Mouse (Mus musculus): ENCODE measurements at regions not wholly inside any gene's neighbourhood (a gene's known extent, or its start where the extent isn't known, plus 50 kb on each side); places are given as distances from the start of the nearest gene placed in this dataset.

DNA sequence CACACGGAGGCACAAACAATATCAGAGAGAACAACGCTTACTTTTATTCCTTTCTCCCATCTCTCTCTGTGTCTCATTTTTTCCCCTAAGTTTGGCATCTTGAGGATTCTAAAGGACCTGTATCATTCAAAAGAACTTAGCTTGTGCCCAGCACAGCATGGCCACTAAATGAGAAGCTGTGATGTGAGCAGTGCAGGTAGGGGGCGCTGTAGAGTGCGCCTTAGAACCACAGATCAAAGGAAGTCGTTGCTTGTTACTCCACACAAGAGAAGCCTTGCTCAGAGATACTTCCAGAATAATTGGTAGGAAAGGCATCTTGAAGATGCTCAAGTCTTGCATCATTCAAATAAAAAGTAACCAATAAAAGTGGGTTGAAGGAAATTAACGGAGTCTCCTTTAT, 90.4 kb upstream of the Col1a2 start:
- TF ChIP-seq GATA1 (IDR thresholded peaks at IDR 0.05; ENCODE audit: borderline replicate concordance, low read length) = no peak
- peak; percentile 51 for TF ChIP-seq CTCF (IDR thresholded peaks at IDR 0.05; ENCODE audit: low read depth, low read length)
- no peak for TF ChIP-seq TAL1 (conservative IDR thresholded peaks at IDR 0.05; ENCODE audit: low read depth, low read length)
- TF ChIP-seq POLR2AphosphoS5 (IDR thresholded peaks at IDR 0.05; ENCODE audit: insufficient replicate concordance, low read depth, low read length) = no peak
- no peak overlapping the region for H3K4me3 ChIP-seq (ENCODE audit: low read depth, low read length)
- no peak for ATAC-seq (ENCODE audit: extremely low read depth, insufficient number of reproducible peaks, low FRiP score, poor library complexity, severe bottlenecking)
- DNase-seq (ENCODE audit: low spot score) = no peak
- no peaks in the 10 kb centered on the region; the same call in 1 of the 2 replicates for H3K27me3 ChIP-seq (ENCODE audit: insufficient read depth, low read length)
- no peaks in the 10 kb centered on the region for H3K36me3 ChIP-seq (replicated peaks)
- H3K9me3 ChIP-seq (replicated peaks) = no peaks in the 10 kb centered on the region
- H3K4me1 ChIP-seq (ENCODE audit: insufficient read depth, low read depth, low read length) = no peaks in the 10 kb centered on the region

DNA sequence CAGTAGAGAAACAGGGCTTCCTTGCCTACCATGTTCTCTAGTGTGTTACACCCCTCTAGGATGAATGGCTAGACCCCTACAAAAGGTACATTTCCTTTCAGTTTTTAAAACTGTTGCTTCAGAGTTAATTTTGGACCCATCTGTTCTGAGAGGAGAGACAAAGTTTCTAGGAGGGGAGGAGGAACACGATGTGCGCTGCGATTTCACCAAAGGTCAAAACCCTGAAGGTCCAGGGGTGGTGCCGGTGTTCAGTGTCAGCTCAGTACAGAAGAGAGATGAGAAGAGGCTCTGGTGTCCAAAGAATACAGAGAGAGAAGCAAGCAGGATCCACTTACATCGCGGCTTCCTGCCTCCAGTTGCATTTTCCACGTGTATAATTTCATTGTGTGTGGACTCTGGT, 89.4 kb upstream of the Col1a2 start:
- Histone ChIP-seq H3K4me3 (ENCODE audit: low read depth, low read length) (no peak overlapping the region), H3K9me3 (replicated peaks) (no peaks in the 10 kb centered on the region), H3K4me1 (ENCODE audit: insufficient read depth, low read depth, low read length) (no peaks in the 10 kb centered on the region), H3K27me3 (ENCODE audit: insufficient read depth, low read length) (no peaks in the 10 kb centered on the region; the same call in 1 of the 2 replicates), H3K36me3 (replicated peaks) (no peaks in the 10 kb centered on the region)
- ATAC-seq (ENCODE audit: extremely low read depth, insufficient number of reproducible peaks, low FRiP score, poor library complexity, severe bottlenecking) = no peak
- DNase-seq (ENCODE audit: low spot score) = no peak
- TF ChIP-seq TAL1 (conservative IDR thresholded peaks at IDR 0.05; ENCODE audit: low read depth, low read length) = no peak
- TF ChIP-seq GATA2 (IDR thresholded peaks at IDR 0.05; ENCODE audit: borderline replicate concordance, low read depth, low read length) = no peak
- TF ChIP-seq GATA1 (IDR thresholded peaks at IDR 0.05; ENCODE audit: borderline replicate concordance, low read length) = no peak
- TF ChIP-seq CTCF (IDR thresholded peaks at IDR 0.05; ENCODE audit: low read depth, low read length) = no peak

DNA sequence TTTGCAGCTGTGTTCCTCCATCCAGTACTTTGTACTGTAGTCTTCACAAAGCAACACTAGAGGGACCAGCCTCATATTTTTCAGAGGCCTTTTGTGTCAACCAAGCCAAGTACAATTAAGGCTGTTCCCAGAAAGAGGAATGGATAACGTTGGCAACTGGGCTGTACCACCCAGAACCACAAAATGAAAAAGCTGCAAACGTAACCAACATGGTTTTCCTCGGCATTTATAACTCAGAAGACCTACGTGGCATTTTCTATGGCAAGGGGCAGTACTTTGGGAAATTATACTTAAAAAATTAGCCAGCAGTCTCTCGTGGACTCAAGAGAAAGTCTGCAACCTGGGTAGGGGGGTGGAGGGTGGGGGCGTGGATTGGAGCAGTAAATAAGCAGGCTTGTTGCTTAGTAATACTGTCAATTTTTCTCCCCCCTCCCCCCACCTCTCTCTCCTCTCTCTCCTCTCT, 87.3 kb upstream of the Col1a2 start:
- DNase-seq (ENCODE audit: low spot score) (no peak), ATAC-seq (ENCODE audit: extremely low read depth, insufficient number of reproducible peaks, low FRiP score, poor library complexity, severe bottlenecking) (no peak)
- Histone ChIP-seq H3K36me3 (replicated peaks) (no peaks in the 10 kb centered on the region), H3K4me3 (ENCODE audit: low read depth, low read length) (no peak overlapping the region), H3K27me3 (ENCODE audit: insufficient read depth, low read length) (no peaks in the 10 kb centered on the region; the same call in 1 of the 2 replicates), H3K4me1 (ENCODE audit: insufficient read depth, low read depth, low read length) (no peaks in the 10 kb centered on the region), H3K9me3 (replicated peaks) (no peaks in the 10 kb centered on the region)
- TF ChIP-seq TAL1 (conservative IDR thresholded peaks at IDR 0.05; ENCODE audit: low read depth, low read length) = no peak
- TF ChIP-seq CTCF (IDR thresholded peaks at IDR 0.05; ENCODE audit: low read depth, low read length) = no peak
- no peak for TF ChIP-seq POLR2AphosphoS5 (IDR thresholded peaks at IDR 0.05; ENCODE audit: insufficient replicate concordance, low read depth, low read length)
- no peak for TF ChIP-seq GATA2 (IDR thresholded peaks at IDR 0.05; ENCODE audit: borderline replicate concordance, low read depth, low read length)
- no peak for TF ChIP-seq GATA1 (IDR thresholded peaks at IDR 0.05; ENCODE audit: borderline replicate concordance, low read length)

DNA sequence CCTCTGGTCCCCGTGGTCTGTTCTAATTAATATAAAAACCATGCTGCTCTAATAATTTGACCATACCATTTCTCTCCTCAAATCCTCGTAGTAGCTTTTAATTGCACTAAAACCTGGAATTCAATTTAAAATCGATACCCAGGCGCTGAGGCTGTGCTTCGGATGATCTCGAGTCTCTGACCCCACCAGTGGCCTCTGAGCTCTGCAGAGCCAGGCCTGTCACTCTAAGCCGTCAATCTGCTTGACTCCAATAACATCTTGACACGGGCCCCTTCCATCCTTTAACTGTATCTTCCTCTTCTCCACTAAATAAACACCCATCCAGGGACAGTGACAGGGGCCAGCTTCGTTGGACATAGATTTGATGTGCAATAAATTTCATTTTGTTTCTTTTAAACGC, 86.2 kb upstream of the Col1a2 start:
- H3K36me3 ChIP-seq (replicated peaks) = no peaks in the 10 kb centered on the region
- DNase-seq (ENCODE audit: low spot score) (no peak), ATAC-seq (ENCODE audit: extremely low read depth, insufficient number of reproducible peaks, low FRiP score, poor library complexity, severe bottlenecking) (no peak)
- no peaks in the 10 kb centered on the region for H3K9me3 ChIP-seq (replicated peaks)
- H3K4me1 ChIP-seq (ENCODE audit: insufficient read depth, low read depth, low read length) = no peaks in the 10 kb centered on the region
- no peaks in the 10 kb centered on the region; the same call in 1 of the 2 replicates for H3K27me3 ChIP-seq (ENCODE audit: insufficient read depth, low read length)
- TF ChIP-seq TAL1 (conservative IDR thresholded peaks at IDR 0.05; ENCODE audit: low read depth, low read length) (no peak), CTCF (IDR thresholded peaks at IDR 0.05; ENCODE audit: low read depth, low read length) (no peak), GATA2 (IDR thresholded peaks at IDR 0.05; ENCODE audit: borderline replicate concordance, low read depth, low read length) (no peak), GATA1 (IDR thresholded peaks at IDR 0.05; ENCODE audit: borderline replicate concordance, low read length) (no peak), POLR2AphosphoS5 (IDR thresholded peaks at IDR 0.05; ENCODE audit: insufficient replicate concordance, low read depth, low read length) (no peak)
- H3K4me3 ChIP-seq (ENCODE audit: low read depth, low read length) = no peak overlapping the region

DNA sequence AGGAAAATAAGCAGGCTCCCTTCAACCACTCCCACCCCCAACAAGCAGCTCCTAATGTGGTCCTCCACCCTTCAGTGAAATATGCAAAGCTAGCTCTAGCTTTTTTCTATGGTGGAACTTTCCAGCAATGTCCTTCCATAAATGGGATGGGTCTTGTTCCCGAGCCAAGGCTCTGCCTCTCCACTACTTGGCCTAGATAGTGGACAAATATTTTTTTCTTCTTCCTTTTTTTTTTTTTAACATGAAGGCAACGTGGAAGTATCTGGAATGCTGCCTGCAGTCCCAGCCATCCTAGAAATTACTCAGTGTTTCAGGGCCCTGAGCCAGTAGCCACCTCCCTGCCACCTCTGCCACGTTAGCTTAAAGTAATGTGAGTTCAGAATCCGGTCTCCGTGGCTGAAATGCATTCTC, 85.7 kb upstream of the Col1a2 start:
- DNase-seq (ENCODE audit: low spot score) = no peak

DNA sequence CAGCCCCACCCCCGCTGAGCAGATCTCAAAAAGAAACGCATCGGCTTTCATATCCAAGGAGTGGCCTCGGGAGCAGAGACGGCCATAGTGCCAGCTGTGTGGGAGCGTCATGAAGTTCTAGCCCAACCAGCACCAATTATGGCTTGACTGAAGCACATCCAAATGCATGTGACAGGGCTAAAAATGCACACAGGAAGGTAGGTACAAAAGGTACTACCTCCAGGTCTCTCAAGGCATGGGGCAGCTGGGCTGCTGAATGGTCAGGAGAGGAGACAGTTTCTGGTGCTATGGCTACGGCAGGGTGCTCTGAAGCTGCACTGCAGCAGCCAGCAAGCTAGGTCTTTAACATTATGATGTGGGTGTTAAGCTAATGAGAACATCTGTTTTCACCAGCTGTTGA, 83.1 kb upstream of the Col1a2 start:
- no peaks in the 10 kb centered on the region for H3K36me3 ChIP-seq (replicated peaks)
- no peak overlapping the region for H3K4me3 ChIP-seq (ENCODE audit: low read depth, low read length)
- no peaks in the 10 kb centered on the region for H3K9me3 ChIP-seq (replicated peaks)
- no peak for ATAC-seq (ENCODE audit: extremely low read depth, insufficient number of reproducible peaks, low FRiP score, poor library complexity, severe bottlenecking)
- no peaks in the 10 kb centered on the region for H3K4me1 ChIP-seq (ENCODE audit: insufficient read depth, low read depth, low read length)
- no peak for TF ChIP-seq TAL1 (conservative IDR thresholded peaks at IDR 0.05; ENCODE audit: low read depth, low read length)
- TF ChIP-seq POLR2AphosphoS5 (IDR thresholded peaks at IDR 0.05; ENCODE audit: insufficient replicate concordance, low read depth, low read length) = no peak
- no peak for TF ChIP-seq CTCF (IDR thresholded peaks at IDR 0.05; ENCODE audit: low read depth, low read length)
- TF ChIP-seq GATA2 (IDR thresholded peaks at IDR 0.05; ENCODE audit: borderline replicate concordance, low read depth, low read length) = no peak
- DNase-seq (ENCODE audit: low spot score) = no peak
- H3K27me3 ChIP-seq (ENCODE audit: insufficient read depth, low read length) = no peaks in the 10 kb centered on the region

More for the DNA sequence above, 85.7 kb upstream of the Col1a2 start:
- H3K9me3 ChIP-seq (replicated peaks) = no peaks in the 10 kb centered on the region
- TF ChIP-seq CTCF (IDR thresholded peaks at IDR 0.05; ENCODE audit: low read depth, low read length) = no peak
- TF ChIP-seq TAL1 (conservative IDR thresholded peaks at IDR 0.05; ENCODE audit: low read depth, low read length) = no peak
- TF ChIP-seq POLR2AphosphoS5 (IDR thresholded peaks at IDR 0.05; ENCODE audit: insufficient replicate concordance, low read depth, low read length) = no peak
- no peak for TF ChIP-seq GATA2 (IDR thresholded peaks at IDR 0.05; ENCODE audit: borderline replicate concordance, low read depth, low read length)
- H3K27me3 ChIP-seq (ENCODE audit: insufficient read depth, low read length) = no peaks in the 10 kb centered on the region; the same call in 1 of the 2 replicates
- no peak overlapping the region for H3K4me3 ChIP-seq (ENCODE audit: low read depth, low read length)
- no peaks in the 10 kb centered on the region for H3K4me1 ChIP-seq (ENCODE audit: insufficient read depth, low read depth, low read length)
- no peaks in the 10 kb centered on the region for H3K36me3 ChIP-seq (replicated peaks)
- no peak for ATAC-seq (ENCODE audit: extremely low read depth, insufficient number of reproducible peaks, low FRiP score, poor library complexity, severe bottlenecking)

DNA sequence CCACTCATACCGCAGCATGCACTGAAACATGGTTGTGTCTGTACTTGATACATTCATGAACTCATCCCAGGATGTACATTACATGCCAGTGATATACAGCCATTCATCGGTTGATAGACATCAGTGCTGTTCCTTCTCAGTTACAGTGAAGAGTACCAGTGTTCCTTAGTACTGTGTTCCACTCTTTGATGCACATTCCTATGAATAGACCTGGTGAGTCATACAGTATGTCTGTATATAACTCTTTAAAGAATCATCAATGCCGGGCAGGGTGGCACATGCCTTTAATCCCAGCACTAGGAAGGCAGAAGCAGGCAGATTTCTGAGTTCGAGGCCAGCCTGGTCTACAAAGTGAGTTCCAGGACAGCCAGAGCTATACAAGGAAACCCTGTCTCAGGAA, 77.5 kb upstream of the Col1a2 start:
- DNase-seq (ENCODE audit: low spot score) = no peak
- Histone ChIP-seq H3K27me3 (ENCODE audit: insufficient read depth, low read length) (no peaks in the 10 kb centered on the region; the same call in 1 of the 2 replicates), H3K9me3 (replicated peaks) (no peaks in the 10 kb centered on the region), H3K4me1 (ENCODE audit: insufficient read depth, low read depth, low read length) (no peaks in the 10 kb centered on the region), H3K36me3 (replicated peaks) (no peaks in the 10 kb centered on the region), H3K4me3 (ENCODE audit: low read depth, low read length) (no peak overlapping the region)
- ATAC-seq (ENCODE audit: extremely low read depth, insufficient number of reproducible peaks, low FRiP score, poor library complexity, severe bottlenecking) = no peak
- TF ChIP-seq POLR2AphosphoS5 (IDR thresholded peaks at IDR 0.05; ENCODE audit: insufficient replicate concordance, low read depth, low read length) (no peak), CTCF (IDR thresholded peaks at IDR 0.05; ENCODE audit: low read depth, low read length) (no peak), GATA2 (IDR thresholded peaks at IDR 0.05; ENCODE audit: borderline replicate concordance, low read depth, low read length) (no peak), GATA1 (IDR thresholded peaks at IDR 0.05; ENCODE audit: borderline replicate concordance, low read length) (no peak), TAL1 (conservative IDR thresholded peaks at IDR 0.05; ENCODE audit: low read depth, low read length) (no peak)
